Mouse (Mus musculus) heart, postnatal 25 days (tissue): ENCODE measurements around the gene Pcgf2. TPM values are rescaled to one million over a fixed set of nuclear protein-coding genes. Genes with fewer than 3 reads are reported as not detected.
"Not testable (repeated sequence)": the region's sequence is repeated elsewhere in the genome, so short reads cannot be mapped to it uniquely, and the experiment has no call there.

Experiments
- DNase-seq: peaks from one replicate; pipeline ENCODE4 v3.0.0; 2022; ENCODE audit warnings: low spot score
- intact Hi-C: fragments of 180-260 bp; cut with DNase I; formaldehyde crosslinking; loops from one replicate; pipeline ENCODE4 v1.15.1; 2025
- microRNA-seq: library from miRNA; unstranded; fragments of <30 nt; microRNA quantifications from one replicate; pipeline ENCODE4 v1.2.0, GENCODE M21; 2022
- total RNA-seq, 2 experiments: library from RNA; stranded (reverse); gene quantifications; 2 replicates each; pipeline ENCODE4 v1.2.3; 2021

Gene Pcgf2
- total RNA-seq, 2 experiments from 2014 or later = 6.2 to 6.4 TPM

GRCm38 (mm10) chr11:97659267-97659989 lies 40.9 kb downstream of the Pcgf2 start:
- intact Hi-C loops = no loop called here

GRCm38 (mm10) chr11:97658751-97659266 lies 41.5 kb downstream of the Pcgf2 start:
- no peak for DNase-seq
- intact Hi-C loops = no loop called here

More at GRCm38 (mm10) chr11:97659267-97659989, 40.9 kb downstream of the Pcgf2 start:
- no peak for DNase-seq

GRCm38 (mm10) chr11:97657967-97658366 lies 42.3 kb downstream of the Pcgf2 start:
- DNase-seq, intact Hi-C loops: not testable (repeated sequence)

- intact Hi-C loops = no loop called here
Measured at GRCm38 (mm10) chr11:97657184-97657945, 42.9 kb downstream of the Pcgf2 start.

GRCm38 (mm10) chr11:97656269-97656971 lies 43.9 kb downstream of the Pcgf2 start:
- DNase-seq = no peak
- intact Hi-C loops = no loop called here

More at GRCm38 (mm10) chr11:97657184-97657945, 42.9 kb downstream of the Pcgf2 start:
- no peak for DNase-seq

- intact Hi-C loops = no loop called here
- DNase-seq = no peak
Measured at GRCm38 (mm10) chr11:97654210-97654609, 46.1 kb downstream of the Pcgf2 start.

GRCm38 (mm10) chr11:97653376-97653775 lies 46.9 kb downstream of the Pcgf2 start:
- intact Hi-C loops, DNase-seq: not testable (repeated sequence)

- intact Hi-C loops = no loop called here
- DNase-seq = no peak
Measured at GRCm38 (mm10) chr11:97650341-97650740, 50.0 kb downstream of the Pcgf2 start.

- intact Hi-C loops, DNase-seq: not testable (repeated sequence)
Measured at GRCm38 (mm10) chr11:97648541-97648940, 51.8 kb downstream of the Pcgf2 start.

- no peak for DNase-seq
- intact Hi-C loops = loop anchor here (1.0 kb wide), 1 partner anchor 45 kb away; no protein-coding TSS in a partner anchor
Measured at GRCm38 (mm10) chr11:97644834-97645233, 55.5 kb downstream of the Pcgf2 start.

GRCm38 (mm10) chr11:97643380-97644055 lies 56.8 kb downstream of the Pcgf2 start:
- intact Hi-C loops = loop anchor here (1.0 kb wide), 1 partner anchor 47 kb away; no protein-coding TSS in a partner anchor
- no peak for DNase-seq

- intact Hi-C loops = no loop called here
Measured at GRCm38 (mm10) chr11:97642746-97643145, 57.6 kb downstream of the Pcgf2 start.

GRCm38 (mm10) chr11:97641668-97642067 lies 58.6 kb downstream of the Pcgf2 start:
- intact Hi-C loops = no loop called here
- DNase-seq = no peak

More at GRCm38 (mm10) chr11:97642746-97643145, 57.6 kb downstream of the Pcgf2 start:
- no peak for DNase-seq

Small RNA genes within 50 kb of the gene (microRNA-seq; reads per million reads assigned to microRNA genes)
- not detected for gene Gm24158
- not detected for gene Mir6927
- not detected for gene Mir8102

Other genes with a start within 250 kb of the Pcgf2 start
- not detected for gene 4933428G20Rik, start 200.2 kb downstream of the Pcgf2 start, total RNA-seq
- gene Srcin1, start 124.3 kb downstream of the Pcgf2 start, total RNA-seq = under 1 TPM; 0.20 to 0.47 TPM
- gene Epop, start 70.8 kb downstream of the Pcgf2 start, total RNA-seq = 1 to 10 TPM in 1 of 2 experiments, under 1 TPM in 1; 0.94 to 1.5 TPM
- 10 to 100 TPM; 59.8 to 63.3 TPM for gene Mllt6, start 37.1 kb downstream of the Pcgf2 start, total RNA-seq
- gene Cisd3, start 14.7 kb downstream of the Pcgf2 start, total RNA-seq = 100 to 1,000 TPM; 145 to 155 TPM
- 100 to 1,000 TPM; 150 to 151 TPM for gene Psmb3, start 2.9 kb upstream of the Pcgf2 start, total RNA-seq
- gene Pip4k2b, start 44.2 kb upstream of the Pcgf2 start, total RNA-seq = 10 to 100 TPM; 20.2 to 21.1 TPM
- gene Cwc25, start 66.1 kb upstream of the Pcgf2 start, total RNA-seq = 1 to 10 TPM; 7.0 to 7.2 TPM
- not detected for gene 1700001P01Rik, start 75.4 kb upstream of the Pcgf2 start, total RNA-seq
- gene Rpl23, start 81.9 kb upstream of the Pcgf2 start, total RNA-seq = 100 to 1,000 TPM; 454 to 515 TPM
- gene Lasp1, start 98.5 kb upstream of the Pcgf2 start, total RNA-seq = 10 to 100 TPM; 41.3 to 46.2 TPM
- gene B230217C12Rik, start 140.3 kb upstream of the Pcgf2 start, total RNA-seq = under 1 TPM; 0.83 to 0.87 TPM
- under 1 TPM in 1 of 2 experiments, not detected in 1; 0.11 TPM for gene Fbxo47, start 183.7 kb upstream of the Pcgf2 start, total RNA-seq